Mouse (Mus musculus): ENCODE measurements at regions not wholly inside any gene's neighbourhood (a gene's known extent, or its start where the extent isn't known, plus 50 kb on each side); places are given as distances from the start of the nearest gene placed in this dataset.
A peak's percentile ranks its signal among the peaks of the same experiment; 100 is the strongest.

DNA sequence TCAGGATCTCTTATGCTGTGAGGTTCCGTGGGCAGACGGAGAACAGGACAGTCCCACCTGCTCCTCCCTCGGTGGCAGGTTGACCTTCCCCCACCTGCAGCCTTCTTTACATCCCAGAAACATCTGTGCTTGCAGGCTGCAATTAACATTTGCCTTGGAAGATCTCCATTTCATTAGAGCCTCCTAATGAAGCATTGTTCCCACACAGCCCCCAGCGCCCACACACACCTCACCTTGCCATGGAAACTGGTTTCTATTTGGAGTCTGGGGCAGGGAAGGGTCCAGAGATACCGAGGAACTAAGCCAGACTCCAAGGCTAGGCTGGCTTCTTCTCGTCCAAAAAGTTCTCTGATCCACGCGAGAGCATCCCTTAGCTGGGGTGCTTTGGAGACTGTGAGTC is 56.6 kb upstream of the Rpl38 start:
- DNase-seq: no peak

DNA sequence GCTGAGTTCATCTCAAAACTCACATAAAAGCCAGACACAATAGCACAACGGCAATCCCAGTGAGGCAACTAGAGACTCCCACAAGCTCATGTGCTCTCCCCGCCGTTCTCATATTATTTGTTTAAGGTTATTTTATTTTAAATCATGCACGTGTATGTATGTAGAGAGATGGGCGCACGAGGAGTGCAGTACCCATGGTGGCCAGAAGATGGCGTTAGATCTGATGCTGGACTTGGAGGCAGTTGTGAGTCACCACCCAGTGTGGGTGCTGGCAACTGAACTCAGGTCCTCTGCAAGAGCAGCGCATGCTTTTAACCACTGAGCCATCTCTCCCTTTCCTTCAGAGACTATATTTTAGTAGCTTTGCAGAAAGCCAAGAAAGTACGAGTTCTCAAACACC is 60.3 kb upstream of the Rpl38 start:
- no peak for DNase-seq

DNA sequence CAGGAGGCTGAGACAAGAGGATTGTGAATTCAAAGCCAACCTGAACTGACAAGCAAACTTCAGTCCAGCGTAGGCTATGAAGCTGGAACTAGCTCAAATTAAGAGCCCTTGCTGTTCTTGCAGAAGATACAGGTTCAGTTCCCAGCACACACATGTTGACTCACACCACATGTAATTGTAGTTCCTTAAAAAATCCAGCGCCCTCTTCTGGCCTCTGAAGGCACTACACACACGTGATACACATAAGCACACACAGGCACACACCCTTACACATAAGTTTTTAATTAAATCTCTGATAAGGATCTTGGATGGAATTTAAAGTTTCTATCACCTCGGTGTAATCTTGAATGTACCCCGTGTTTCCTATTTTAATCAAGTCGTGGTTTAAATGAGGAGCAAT is 65.2 kb upstream of the Rpl38 start:
- no peak for DNase-seq

DNA sequence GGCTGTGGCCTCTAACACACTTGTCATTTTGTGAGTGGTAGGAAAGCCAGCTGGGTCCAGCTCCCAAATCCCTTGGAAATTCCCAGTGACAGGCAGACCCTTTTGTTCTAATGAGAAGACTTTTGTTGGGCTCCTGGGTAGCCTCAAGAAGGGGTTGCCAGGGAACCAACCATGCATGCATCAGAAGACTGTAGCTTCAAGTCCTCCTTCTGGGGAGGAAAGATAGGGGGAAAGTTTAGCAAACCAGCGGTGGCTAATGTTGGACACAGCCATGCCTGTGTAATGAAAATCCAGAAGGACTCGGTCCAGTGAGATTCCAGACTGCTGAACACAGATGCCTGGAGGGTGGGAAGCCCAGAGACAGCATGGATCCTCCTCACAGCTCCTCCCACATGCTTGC is 71.1 kb upstream of the Rpl38 start:
- no peak for DNase-seq

DNA sequence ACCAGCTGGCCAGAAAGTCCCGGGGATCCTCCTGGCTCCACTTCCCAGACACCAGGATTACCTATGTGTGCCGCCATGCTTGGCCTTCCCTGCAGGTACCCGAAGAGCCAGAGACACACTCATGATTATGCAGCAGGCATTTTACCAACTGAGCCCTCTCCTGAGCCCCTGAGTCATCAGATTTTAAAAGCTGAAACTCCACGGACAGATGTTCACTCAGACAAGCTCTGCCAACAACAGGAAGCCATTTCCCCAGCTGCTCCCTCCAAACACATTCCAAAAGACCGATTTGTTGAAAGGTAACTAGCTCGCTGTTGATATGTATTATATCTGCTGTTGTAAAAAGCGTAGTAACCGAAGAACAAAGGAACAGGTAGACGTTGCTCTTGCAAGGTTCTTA is 75.4 kb upstream of the Rpl38 start:
- DNase-seq: no peak

DNA sequence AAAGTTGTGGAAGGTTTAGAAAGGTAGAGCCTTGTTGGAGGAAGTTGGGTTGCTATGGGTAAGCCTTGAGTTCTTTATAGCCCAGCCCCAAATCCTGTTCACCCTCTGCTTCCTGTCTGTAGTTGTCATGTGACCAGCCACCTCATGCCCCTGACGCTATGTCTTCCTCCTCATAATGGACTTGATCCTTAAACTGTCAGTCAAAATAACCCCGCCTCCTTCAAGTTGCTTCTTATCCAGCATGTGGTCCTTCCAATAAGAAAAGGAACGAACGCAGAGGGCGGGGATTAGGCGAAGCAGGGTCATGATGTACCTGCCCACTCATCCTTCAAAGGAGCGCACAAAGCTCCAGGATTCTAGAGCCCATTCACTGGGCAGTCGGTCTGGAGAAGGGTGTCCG is 79.8 kb upstream of the Rpl38 start:
- DNase-seq: no peak

DNA sequence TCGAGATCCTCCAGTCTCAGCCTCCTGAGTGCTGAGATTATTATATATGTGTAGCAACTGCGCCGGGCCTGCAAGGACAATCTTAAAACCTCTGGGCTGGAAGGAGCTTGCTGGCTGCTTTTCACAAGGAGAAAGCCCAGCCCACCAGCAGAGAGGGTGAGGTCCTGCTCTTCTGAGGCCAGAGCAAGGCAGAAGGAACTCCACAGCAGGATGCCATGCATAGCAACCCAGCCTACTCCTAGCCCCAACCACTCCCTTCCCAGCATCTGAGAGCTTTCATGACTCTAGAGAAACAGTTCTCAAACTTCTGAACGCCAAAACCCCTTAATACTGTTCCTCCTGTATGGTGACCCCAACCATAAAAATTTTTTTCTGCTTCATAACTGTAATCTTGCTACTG is 80.3 kb upstream of the Rpl38 start:
- no peak for DNase-seq

DNA sequence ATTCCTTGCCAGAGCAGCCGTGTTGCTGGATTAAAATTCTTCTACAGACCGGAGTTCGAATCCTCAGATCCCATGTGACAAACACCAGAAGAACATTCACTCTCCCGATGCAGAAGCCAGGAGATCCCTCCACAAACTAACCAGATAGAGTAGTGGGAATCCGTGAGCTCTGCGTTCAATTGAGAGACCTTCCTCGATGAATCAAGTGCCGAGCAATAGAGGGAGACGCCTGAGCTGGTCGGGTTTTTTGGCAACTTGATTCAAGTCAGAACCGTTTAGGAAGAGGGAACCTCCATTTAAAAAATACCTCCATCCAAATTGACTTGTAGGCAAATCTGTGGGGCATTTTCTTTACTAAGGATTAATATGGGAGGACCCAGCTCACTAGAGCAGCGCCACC is 81.9 kb upstream of the Rpl38 start:
- no peak for DNase-seq

DNA sequence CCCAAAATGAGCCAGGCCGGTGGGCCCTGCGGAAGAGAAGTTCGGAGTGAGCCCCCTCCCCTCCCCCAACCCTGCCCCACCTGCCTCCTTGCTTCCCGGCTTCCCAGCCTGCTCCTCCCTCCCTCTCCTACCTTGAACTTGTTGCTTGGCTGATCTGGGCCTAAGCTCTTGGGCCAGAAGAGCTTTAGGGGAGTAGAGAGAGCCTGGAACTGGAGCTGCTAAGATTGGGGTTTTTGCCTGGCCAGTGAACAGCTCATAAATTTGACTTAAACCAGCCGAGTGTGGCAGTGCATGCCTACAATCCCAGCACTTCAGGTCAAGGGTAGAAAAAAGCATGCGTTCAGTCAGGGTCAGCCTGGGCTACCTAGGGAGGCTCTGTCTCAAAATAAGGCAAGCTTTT is 83.5 kb upstream of the Rpl38 start:
- no peak for DNase-seq

DNA sequence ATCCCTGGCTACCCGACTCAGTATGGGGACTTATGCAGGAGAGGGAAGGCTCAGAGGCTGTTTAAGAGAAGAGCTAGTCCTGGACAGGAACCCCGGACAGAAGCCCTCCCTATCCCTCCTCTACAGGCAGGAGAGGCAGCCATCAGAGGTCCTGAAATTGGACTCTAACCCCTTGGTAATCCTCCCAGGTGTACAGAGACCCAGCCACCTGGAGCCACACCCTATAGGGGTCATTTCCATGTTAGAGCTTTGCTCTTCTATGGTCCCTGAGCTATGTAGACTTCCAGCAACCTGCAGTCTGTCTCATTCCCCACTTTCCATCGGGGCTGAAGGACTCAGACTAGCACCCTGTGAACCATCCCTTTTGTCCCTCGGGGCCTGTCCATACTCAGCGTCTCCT is 84.2 kb upstream of the Rpl38 start:
- no peak for DNase-seq

DNA sequence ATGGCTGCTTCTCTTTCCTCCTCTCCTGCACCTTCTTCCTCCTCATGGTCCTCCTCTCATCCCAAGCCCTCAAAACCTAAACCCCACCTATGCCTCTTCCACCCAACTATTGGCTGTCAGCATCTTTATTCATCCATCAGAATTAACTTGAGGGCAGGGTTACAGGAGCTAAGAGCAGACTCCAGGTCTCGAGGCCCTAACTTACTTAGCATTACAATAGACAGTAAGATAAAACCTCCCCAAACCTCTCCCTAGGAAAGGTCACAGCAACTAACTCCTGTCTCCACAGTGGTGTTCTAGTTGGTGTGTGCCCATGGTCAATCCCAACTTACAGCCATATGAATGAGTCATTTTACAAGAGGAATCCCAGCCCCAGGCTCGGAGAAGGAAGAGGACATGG is 88.3 kb upstream of the Rpl38 start:
- no peak for DNase-seq

DNA sequence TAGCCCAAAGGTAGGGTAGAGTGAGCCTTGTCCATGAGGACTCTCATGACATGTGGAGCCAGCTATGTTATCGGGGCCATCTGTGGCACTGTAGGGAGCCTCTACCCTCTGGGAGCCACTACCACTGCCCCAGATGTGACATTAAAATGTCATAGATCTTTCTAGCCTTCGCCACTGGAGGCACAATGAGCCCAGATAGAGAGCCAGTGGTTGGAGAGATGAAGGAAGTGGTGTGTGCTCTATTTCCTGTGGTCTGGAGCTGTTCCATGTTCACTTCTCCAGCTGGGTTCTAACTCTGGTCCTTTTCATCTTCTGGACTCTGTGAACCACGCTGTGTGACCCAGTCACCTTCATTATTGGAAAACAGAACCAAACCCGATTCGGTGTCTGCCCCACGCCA is 89.8 kb upstream of the Rpl38 start:
- DNase-seq: no peak

DNA sequence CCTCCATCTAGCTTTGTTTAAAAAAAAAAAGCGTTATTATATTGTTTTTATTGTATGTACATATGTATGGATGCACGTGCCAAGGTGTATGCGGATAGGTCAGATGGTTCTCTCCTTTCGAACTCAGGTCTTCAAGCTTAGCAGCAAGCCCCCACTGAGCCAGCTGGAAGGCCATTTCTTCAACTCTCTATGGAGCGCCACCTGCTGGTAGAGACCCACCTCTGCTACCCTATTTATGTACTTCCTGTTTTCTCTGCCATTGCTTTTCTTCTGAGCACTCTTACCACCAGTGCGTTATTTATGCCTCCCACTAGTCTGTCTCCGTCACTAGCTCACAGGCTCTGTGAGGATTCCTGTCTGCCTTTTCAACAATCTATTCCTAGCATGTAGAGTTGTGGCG is 91.5 kb upstream of the Rpl38 start:
- DNase-seq: no peak

DNA sequence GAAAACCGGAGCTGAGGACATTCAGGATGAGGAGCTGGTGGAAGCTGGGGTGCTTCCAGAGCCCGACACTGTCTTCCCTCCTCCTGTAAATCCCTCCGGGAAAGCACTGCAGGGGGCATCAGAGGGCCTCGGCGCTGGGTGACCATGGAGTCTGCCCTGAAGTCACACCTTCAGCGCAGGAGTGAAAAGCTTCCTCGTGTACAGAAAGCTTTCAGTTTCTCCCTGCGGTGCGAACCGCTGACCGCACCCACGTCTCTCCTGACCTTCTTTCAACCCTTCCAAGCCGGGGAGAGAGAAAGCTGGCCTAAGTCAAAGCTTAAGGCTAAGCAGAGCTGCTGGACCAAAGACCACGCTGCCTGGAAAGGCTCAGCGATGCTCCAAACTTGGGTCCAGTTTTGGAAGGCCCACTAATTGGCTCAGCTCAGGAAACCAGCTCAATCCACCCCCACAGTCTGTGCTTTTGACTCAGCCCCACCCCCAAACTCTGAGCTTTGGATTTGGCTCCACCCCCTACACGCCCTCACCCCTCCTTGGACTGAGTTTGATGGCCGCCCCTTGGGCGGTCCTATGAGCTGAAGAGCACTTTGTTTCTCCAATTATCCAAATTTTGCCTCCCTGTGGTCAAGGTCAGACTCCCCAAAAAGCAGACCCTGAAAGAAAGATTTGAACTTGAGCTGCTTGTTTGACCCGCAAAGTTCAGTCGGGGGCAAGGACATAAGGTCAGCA is 97.0 kb upstream of the Rpl38 start:
- DNase-seq: no peak

DNA sequence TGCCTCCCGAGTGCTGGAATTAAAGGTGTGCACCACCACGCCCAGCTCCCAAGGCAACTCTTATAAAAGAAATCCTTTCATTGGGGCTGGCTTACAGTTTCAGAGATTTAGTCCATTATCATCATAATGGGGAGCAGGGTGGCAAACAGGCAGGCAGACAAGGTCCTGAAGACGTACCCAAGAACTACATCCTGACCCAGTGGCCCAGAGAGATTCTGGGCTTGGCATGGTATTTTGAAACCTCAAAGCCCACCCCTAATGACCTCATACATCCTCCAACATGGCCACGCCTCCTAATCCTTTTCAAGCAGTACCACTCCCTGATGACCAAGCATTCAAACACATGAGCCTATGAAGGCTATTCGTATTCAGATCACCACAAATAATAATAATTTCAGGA is 98.2 kb upstream of the Rpl38 start:
- DNase-seq: no peak

DNA sequence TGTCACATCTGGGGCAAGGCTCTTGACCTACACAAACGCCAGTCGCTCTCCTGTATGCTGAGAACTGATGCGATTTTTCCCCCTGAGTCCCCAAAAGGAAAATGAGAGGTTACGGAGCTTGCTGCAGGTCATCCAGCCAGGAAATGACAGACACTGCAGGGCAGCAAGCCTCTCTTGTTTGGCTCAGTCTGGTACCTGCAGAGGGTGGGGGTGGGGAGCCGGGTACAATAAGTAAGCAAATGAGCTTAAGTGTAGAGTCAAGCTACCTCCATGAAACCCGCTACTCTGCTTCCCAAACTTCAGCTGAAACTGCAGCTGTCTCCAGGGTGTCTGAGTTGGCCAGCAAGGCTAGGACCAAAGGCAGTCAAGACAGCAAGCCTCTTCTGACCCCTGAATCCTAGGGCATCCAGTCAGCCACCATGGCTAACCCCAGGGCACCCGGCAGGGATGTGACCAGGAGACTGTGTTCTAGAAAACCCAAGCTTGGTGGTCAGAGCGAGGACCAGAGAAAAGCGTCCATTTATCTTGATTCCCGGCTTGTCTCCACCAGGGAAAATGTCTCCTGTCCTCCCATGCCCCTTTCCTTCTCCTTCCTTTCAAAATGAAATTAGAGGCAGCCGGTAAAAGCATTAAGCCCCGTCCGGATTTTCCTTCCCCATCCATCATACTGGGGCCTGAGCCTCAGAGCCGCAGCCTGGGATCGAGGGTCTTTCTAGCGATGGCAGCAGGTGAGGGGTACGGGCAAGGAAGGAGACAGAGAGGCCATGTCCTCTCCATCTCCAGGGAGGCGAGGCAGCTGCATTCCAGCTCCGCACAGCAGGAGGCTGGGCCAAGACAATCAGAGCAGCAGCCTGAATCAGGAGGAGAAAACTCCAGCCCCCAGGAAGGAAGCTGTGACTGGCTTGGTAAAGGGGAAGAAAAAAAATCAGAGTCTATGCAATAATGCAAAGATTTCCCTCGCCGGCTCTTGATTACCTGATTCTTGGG is 100.2 kb upstream of the Rpl38 start:
- DNase-seq: no peak

DNA sequence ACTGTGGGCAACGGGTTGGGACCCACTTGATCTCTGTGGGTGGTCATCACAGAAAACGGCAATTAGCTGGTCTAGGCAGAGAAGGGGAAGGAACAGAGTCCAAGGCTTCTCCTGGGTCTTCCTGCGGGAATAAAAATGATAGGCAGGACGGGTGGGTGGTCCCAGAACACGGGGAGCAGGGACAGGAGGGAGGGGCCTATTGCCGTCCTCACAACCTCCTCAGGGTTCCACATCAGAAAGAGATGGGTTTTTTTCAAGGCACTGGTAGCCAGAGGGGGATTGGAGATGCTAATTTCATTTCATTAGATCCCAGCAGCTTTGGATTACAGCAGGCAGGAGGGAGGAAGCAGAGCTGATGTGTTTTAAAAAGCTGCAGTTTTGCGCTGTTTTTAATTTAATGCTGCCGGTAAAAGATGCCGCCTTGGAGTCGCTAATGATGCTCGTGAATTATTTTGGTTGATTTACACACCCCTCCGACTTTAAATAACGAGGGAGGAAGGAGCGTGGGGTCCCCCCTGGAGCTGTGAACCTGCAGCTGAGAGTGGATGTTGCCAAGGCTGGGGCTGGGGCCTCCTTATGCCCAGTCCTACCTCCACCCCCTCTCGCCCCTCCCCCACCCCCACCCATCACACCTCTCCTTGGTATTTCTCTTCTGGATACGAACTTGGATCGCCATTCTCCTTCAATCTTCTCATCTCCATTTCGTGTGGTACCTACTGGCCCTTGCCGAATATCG is 101.1 kb upstream of the Rpl38 start:
- no peak for DNase-seq

DNA sequence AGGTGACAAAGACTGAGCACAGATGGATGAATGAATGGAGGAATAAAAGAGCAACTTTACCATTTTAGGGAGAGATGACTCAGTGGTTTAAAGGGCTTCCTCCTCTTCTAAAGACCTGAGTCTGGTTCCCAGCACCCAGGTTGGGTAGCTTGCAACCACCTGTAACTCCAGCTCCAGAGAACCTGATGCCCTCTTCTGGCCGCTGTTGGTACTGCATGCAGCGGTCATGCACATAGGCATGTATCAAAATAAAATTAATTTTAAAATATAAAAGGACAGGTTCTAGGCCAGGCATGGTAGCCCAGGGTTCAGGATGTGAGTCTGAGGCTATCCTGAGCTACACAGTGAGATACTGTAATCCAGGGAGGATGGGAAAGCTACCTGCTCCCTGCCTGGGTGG is 103.4 kb upstream of the Rpl38 start:
- DNase-seq: no peak

DNA sequence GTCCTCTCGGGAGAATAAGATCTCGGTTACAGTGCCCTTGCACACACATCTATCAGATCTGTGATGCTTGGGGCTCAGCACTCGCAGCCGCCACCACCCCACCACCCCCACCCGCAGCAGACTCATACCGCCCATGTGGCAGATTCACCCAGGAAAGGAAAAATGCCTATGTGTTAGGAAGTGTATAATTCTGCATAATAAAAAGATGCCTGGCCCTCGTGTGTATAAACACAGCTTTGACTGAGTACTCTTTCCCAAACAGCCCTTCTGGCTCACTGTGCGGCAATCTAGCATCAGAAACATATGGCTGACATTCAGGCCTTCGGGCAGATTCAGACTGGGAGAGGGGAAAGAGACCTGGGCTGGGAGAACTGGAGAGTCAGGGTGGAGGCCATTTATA is 105.2 kb upstream of the Rpl38 start:
- no peak for DNase-seq

DNA sequence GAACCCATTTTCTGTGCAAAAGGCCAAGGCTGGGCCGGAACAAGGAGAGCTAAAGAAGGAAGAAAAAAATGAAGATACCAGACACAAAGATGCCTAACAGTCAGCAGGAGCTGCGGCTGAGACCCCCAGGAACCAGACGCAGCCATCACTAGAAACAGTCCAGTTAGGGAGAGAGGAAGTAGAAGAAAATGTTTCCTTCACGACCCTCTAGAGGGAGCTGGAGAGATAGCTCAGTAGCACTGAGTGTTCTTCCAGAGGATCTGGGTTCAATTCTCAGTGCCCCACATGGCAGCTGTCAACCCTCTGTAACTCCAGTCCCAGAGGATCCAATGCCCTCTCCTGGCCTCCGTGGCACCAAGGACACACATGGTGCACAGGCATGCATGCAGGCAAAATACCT is 113.7 kb upstream of the Rpl38 start:
- DNase-seq: no peak

DNA sequence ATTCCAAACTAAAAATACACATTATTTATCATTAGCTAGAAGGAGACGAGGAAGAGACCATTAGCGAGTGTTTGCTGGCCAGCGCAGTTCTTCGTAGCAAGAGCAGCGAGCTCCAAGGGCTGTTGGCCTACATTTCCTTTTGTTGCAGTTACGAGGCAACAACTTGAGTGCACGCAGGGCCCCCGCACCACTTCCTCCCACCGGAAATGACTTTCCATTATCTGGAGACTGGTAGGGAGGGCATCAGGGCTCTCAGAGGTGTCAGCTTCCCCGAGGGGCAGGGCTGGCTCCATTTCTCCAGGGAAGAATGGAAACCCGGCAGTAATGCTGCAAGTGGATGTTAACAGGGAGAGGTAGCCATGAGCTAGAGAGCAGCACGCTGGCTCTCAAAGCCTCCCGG is 114.3 kb upstream of the Rpl38 start:
- DNase-seq: no peak

DNA sequence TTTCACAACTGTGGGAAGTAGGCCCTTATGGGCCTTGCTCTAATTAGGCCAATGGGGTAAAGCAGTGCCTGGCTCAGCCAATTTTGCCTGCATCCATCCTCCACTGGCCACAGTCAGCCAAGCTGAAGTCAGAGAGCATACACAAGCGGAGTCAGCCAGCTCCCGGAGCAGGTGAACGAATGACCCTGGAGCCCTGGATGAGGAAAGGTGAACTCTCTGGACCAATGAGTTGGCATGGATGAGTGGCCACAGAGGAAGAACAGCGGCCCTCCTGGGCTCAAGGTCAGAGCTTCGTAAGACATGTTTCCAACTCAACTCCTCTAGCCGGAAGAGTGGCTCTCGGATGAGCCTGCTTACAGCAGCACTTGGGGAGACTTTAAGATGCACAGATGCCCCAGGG is 116.1 kb upstream of the Rpl38 start:
- peak; percentile 45 to 69 for DNase-seq

DNA sequence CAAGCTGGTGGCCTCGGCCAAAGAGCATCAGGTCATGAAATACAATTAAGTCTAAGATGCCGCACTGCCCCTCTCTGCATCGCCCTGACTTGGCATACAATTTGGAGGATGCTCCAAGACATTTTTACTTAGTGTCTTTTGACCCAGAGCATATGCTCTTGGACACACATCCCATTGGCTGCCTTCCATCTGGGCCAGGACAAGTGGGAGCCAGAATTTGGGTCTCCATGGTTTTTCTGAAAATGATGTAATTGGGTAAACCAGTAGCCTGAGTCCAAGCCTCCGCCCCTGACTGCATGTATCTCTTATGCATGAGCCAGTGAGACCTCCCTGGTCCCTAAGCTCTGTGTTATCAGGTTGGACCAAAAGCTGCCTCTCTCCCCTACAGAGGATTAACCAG is 117.1 kb upstream of the Rpl38 start:
- DNase-seq: no peak

DNA sequence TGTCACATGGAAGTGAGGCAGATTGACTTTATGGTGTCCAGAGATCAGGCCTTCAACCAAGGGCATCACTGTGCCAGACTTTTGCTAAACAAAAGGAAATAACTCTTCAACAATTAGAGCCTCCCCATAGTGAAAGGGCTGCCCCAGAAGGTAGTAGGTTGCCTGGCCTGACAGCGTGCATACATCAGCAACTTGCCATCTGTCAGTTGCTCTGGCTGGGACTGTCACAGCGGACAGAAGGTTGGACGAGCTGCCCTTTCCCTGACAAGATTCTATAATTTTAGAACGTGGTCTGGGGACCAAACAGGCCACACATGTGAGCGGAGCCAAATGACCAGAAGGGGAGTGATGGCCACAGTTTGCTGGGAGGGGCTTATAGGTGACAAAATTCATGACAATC is 119.7 kb upstream of the Rpl38 start:
- no peak for DNase-seq
